Mouse (Mus musculus) embryo, embryonic 10.5 days (tissue): ENCODE measurements around the gene Iqgap3.

ENCODE experiments used
- DNase-seq: peaks from one replicate; pipeline ENCODE4 v3.0.0-alpha.2; 2015; ENCODE audit warnings: low spot score

The Iqgap3 gene

GRCm38 (mm10) chr3:88150061-88150998 is 68.6 kb downstream of the Iqgap3 start:
- peak; percentile 49 for DNase-seq

DNA sequence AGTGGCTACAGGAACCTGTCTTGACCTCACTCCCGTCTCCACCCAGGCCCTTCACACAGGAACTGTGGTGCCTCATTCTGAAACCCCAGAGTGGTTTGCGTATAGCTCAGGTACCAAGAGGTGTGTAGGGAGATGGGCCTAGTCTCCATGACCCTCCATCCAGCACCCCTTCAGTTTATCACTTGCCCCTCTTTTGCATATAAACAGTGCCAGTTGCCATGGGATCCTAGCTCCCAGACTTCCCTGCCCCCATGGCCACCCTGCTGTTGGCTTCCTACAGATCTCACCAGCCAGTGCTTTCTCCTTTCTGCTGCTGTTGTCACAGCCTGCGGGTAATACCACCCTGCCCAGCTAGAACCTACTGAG is 69.2 kb downstream of the Iqgap3 start:
- no peak for DNase-seq

GRCm38 (mm10) chr3:88152056-88152455 is 70.3 kb downstream of the Iqgap3 start:
- peak; percentile 53 for DNase-seq

GRCm38 (mm10) chr3:88153290-88154011 is 71.7 kb downstream of the Iqgap3 start:
- no peak for DNase-seq

DNA sequence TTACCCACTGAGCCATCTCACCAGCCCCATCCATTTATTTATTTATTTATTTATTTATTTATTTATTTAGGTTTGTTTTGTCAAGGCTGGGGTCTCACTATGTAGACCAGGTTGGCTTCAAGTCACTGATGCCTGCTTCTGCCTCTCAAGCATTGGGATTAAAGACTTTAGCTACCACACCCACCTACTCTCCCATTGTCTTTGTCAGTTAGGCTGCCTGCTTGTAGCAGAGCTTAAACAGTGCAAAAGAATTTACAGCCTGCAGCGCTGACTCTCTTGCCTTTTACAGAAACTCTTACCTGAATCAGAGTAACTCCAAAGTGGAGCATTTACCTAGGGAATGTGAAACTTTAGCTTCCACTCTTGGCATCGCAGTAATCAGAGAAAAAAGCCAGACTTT is 72.5 kb downstream of the Iqgap3 start:
- no peak for DNase-seq

GRCm38 (mm10) chr3:88156817-88157216 is 75.0 kb downstream of the Iqgap3 start:
- DNase-seq, result no peak

GRCm38 (mm10) chr3:88157771-88158597 is 76.2 kb downstream of the Iqgap3 start:
- DNase-seq, result peak; percentile 85

- DNase-seq, result no peak
Observed at GRCm38 (mm10) chr3:88158991-88159390, 77.2 kb downstream of the Iqgap3 start.

DNA sequence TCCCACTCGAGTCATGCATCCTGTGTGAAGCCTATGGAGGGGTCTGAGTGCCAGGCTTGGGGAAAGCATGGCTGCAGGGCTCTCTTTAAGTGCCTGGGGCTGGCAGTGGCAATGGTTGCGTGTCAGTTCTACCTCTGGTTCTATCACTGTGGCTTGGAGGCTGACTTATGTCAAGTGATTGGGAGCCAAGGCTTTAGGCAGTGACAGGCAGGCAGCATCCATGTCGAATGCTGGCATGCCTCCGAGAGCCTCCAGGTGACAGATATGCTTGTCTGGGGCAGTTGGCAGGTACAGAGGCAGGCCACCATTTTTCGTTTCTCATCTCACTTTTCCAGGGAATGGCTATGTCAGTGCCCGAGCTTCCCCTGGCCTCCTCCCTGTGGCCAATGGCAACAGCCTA is 79.1 kb downstream of the Iqgap3 start:
- DNase-seq, result no peak

DNA sequence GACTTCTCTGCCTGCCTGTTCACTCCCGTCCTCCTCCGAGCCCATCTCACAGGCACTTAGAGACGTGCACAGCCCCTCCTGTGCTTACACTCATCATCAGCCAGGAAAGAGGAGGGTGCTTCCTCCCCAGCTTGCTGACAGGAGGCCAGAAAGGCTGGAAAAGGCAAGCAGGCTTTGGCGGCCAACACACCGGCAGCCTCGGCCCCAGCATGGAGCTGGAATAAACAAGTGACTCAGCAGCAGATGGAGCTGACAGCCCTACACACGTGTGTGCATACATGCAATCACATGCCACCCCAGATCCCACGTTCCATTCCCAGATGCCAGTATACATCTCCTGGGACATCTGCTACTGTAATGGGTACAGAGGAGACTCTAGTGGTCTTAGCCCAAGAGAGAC is 80.5 kb downstream of the Iqgap3 start:
- no peak for DNase-seq

DNA sequence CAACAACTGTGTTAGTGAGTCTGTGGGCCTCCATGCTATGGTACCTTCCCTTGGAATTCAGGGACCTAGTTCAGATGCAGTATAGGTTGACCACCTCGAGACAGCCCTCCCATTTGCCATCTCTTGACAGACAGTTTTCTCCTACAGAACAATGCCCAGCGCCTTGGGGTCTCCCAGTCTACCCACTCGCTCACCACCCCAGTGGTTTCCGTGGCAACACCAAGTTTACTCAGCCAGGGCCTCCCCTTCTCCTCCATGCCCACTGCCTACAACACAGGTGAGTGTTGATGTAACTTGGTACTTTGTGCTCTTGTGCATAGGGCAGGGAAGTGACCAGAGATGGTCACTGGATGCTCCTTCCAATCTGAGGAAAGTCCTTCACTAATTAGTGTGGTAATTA is 81.0 kb downstream of the Iqgap3 start:
- no peak for DNase-seq

GRCm38 (mm10) chr3:88163847-88164246 is 82.1 kb downstream of the Iqgap3 start:
- DNase-seq, result no peak

- no peak for DNase-seq
Observed at GRCm38 (mm10) chr3:88164263-88164662, 82.5 kb downstream of the Iqgap3 start.

DNA sequence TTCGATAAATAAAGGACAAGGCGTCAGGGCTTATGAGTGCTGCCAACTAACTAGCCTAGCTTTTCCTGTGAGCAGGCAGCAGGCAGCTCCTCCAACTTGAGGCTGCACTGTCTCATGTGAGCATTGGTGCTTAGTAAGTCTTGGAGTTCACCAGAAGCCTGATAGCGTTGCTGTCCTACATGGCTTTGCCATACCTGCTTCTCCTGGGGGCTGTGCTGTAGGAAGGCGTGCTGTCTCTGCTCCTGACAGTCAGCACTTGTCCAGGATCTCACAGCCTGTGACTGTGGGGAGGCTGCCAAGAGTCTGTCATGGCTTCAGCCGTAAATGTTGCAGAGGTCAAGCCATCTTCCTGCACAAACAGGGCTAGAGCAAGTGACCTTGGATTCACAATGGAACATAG is 84.3 kb downstream of the Iqgap3 start:
- no peak for DNase-seq

DNA sequence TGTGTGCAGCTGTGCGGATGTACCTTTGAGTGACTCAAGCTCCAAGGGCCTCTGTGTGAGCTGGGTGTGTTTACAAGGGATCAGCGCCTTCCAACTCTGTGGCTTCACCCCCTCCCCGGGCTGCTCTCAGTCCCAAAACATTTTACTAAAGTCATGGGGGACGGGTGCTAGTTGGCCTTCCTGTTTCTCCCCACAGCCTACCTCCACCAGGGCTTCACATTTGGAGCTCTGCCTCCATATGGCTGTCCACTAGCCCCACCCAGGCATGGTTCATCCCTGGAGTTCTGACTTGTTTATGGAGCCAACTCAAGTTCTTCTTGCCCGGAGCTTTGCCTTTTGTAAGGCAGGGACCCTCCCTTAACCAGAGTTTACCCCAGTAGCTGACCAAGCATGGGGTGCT is 88.6 kb downstream of the Iqgap3 start:
- no peak for DNase-seq
